Mouse (Mus musculus) thymus, postnatal 0 days (tissue): ENCODE data around the gene Ino80b. TPM values are rescaled to one million over a fixed set of nuclear protein-coding genes. Genes with fewer than 3 reads are reported as not detected.
A peak's percentile ranks its signal among the peaks of the same experiment; 100 is the strongest.

ENCODE experiments used
- DNase-seq: peaks from one replicate; pipeline ENCODE4 v3.0.0-alpha.2; 2015; ENCODE audit warnings: low spot score
- polyA plus RNA-seq: library from polyadenylated mRNA; unstranded; fragments of >200 nt; fragmentation: Nextera tagmentation; extraction: Ambion mirVana; gene quantifications from 2 replicates; pipeline ENCODE4 v1.2.1, GENCODE M21; 2015

Gene Ino80b
- polyA plus RNA-seq, 1 experiment from 2014 or later: 17.9 TPM

- DNase-seq: no peak
Observed at GRCm38 (mm10) chr6:83141636-83142035, 16.4 kb upstream of the Ino80b start.

GRCm38 (mm10) chr6:83140044-83140443, 14.8 kb upstream of the Ino80b start:
- no peak for DNase-seq

GRCm38 (mm10) chr6:83138056-83138455, 12.8 kb upstream of the Ino80b start:
- peak; percentile 66 for DNase-seq

GRCm38 (mm10) chr6:83137576-83137950, 12.3 kb upstream of the Ino80b start:
- no peak for DNase-seq

GRCm38 (mm10) chr6:83136881-83137575, 11.8 kb upstream of the Ino80b start:
- peak; percentile 81 for DNase-seq

GRCm38 (mm10) chr6:83136291-83136880, 11.2 kb upstream of the Ino80b start:
- DNase-seq: no peak

GRCm38 (mm10) chr6:83135571-83136161, 10.4 kb upstream of the Ino80b start:
- DNase-seq: no peak

- no peak for DNase-seq
Observed at GRCm38 (mm10) chr6:83134951-83135513, 9.8 kb upstream of the Ino80b start, which contains the start of gene Rtkn. Gene Rtkn, plus strand, starts transcription at chr6:83135463.

- no peak for DNase-seq
Observed at GRCm38 (mm10) chr6:83134226-83134625, 9.0 kb upstream of the Ino80b start.

- DNase-seq: no peak
Observed at GRCm38 (mm10) chr6:83132176-83132919, 7.1 kb upstream of the Ino80b start.

GRCm38 (mm10) chr6:83131469-83132034, 6.3 kb upstream of the Ino80b start:
- DNase-seq: no peak

- DNase-seq: no peak
Observed at GRCm38 (mm10) chr6:83127419-83127818, 2.2 kb upstream of the Ino80b start.

- peak; percentile 96 for DNase-seq
Observed at GRCm38 (mm10) chr6:83124851-83125312, 349 bp downstream of the Ino80b start.

- DNase-seq: no peak
Observed at GRCm38 (mm10) chr6:83122961-83123360, 2.3 kb downstream of the Ino80b start.

GRCm38 (mm10) chr6:83121863-83122710, 3.1 kb downstream of the Ino80b start:
- peak; percentile 43 for DNase-seq

GRCm38 (mm10) chr6:83120930-83121862, 4.0 kb downstream of the Ino80b start, which contains the start of gene Wbp1:
Gene Wbp1, minus strand, starts transcription at chr6:83121559.
- DNase-seq: peak; percentile 97

- DNase-seq: no peak
Observed at GRCm38 (mm10) chr6:83119734-83120051, 5.5 kb downstream of the Ino80b start.

- DNase-seq: no peak
Observed at GRCm38 (mm10) chr6:83118825-83119733, 6.2 kb downstream of the Ino80b start.
